Mouse (Mus musculus) ES-Bruce4 (cell line): ENCODE measurements around the gene Tomm7. TPM values are rescaled to one million over a fixed set of nuclear protein-coding genes. Genes with fewer than 3 reads are reported as not detected.

Experiments
- H3K27ac ChIP-seq: 2 replicates; pipeline ENCODE4 v1.5.1; 2012; ENCODE audit warnings: low read length, inconsistent platforms; ENCODE audit not compliant: insufficient read depth
- H3K27me3 ChIP-seq: 2 replicates; pipeline ENCODE4 v1.6.1; 2012; ENCODE audit warnings: mild to moderate bottlenecking, low read length, inconsistent platforms; ENCODE audit not compliant: control insufficient read depth, poor library complexity, insufficient read depth, severe bottlenecking
- H3K36me3 ChIP-seq: 2 replicates; pipeline ENCODE4 v1.6.1; 2012; ENCODE audit warnings: inconsistent platforms, mild to moderate bottlenecking, low read length, moderate library complexity; ENCODE audit not compliant: control insufficient read depth, poor library complexity, insufficient read depth, severe bottlenecking
- H3K4me1 ChIP-seq: one replicate; pipeline ENCODE4 v1.8.1; 2011; ENCODE audit warnings: low read length; ENCODE audit not compliant: control insufficient read depth, insufficient read depth
- H3K4me3 ChIP-seq: 2 replicates; pipeline ENCODE4 v1.5.1; 2011; ENCODE audit warnings: low read depth, mild to moderate bottlenecking, low read length
- H3K9ac ChIP-seq: 2 replicates; pipeline ENCODE4 v1.6.1; 2012; ENCODE audit warnings: low read depth, mild to moderate bottlenecking, inconsistent platforms; ENCODE audit not compliant: poor library complexity, severe bottlenecking
- H3K9me3 ChIP-seq: replicated peaks from 2 replicates; pipeline ENCODE4 v1.6.1; 2012; ENCODE audit warnings: mild to moderate bottlenecking, low read length, inconsistent platforms; ENCODE audit not compliant: control insufficient read depth, poor library complexity, insufficient read depth, severe bottlenecking
- CTCF ChIP-seq: IDR thresholded peaks from one replicate; pipeline ENCODE4 v1.8.1; 2011; ENCODE audit warnings: low read depth, low read length
- EP300 ChIP-seq: IDR thresholded peaks from 2 replicates; pipeline ENCODE4 v1.6.1; 2011; ENCODE audit warnings: low read depth, low read length; ENCODE audit not compliant: insufficient read depth
- POLR2A ChIP-seq: IDR thresholded peaks from one replicate; pipeline ENCODE4 v1.8.1; 2011; ENCODE audit warnings: low read length; ENCODE audit not compliant: insufficient read depth
- polyA plus RNA-seq: library from polyadenylated mRNA; stranded (reverse); fragments of >200 nt; gene quantifications from 2 replicates; pipeline ENCODE4 v1.2.4, GENCODE M21; 2011; ENCODE audit warnings: low read depth; ENCODE audit not compliant: missing spikeins, insufficient read depth, insufficient read length

Tomm7 gene
- polyA plus RNA-seq, 1 experiment, result 101 TPM

DNA sequence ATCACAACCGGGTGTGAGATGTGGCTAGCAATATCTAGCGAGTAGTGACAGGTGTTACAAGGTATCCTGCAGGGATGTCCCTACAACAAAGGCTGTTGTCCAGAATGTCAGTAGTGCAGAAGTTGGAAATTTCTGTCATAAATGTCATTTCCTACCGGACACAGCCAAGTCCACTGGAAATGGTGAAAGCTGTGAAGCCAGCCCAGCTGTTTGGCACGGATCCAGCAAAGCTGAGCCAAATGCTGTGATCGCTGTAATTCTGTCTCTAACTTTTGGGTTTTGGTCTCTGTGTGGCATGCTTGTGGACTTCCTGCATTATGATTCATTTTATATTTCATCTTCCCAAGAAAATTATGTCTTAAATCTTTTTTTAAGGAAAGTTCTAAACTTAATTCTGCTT, 18.3 kb upstream of the Tomm7 start:
- Histone ChIP-seq H3K9me3 (peaks cover 6% of the 10 kb centered on the region), H3K4me3 (no peak overlapping the region), H3K27ac (no peak overlapping the region), H3K4me1 (no peaks in the 10 kb centered on the region), H3K9ac (no peak overlapping the region), H3K36me3 (no peaks in the 10 kb centered on the region; the same call in 1 of the 2 replicates), H3K27me3 (no peaks in the 10 kb centered on the region)
- TF ChIP-seq POLR2A (no peak), CTCF (no peak), EP300 (no peak)

GRCm38 (mm10) chr5:23861721-23862120, 17.8 kb upstream of the Tomm7 start:
- Histone ChIP-seq H3K9me3 (peaks cover 12% of the 10 kb centered on the region), H3K27ac (no peak overlapping the region), H3K36me3 (peaks cover 1% of the 10 kb centered on the region), H3K27me3 (no peaks in the 10 kb centered on the region), H3K4me3 (no peak overlapping the region), H3K4me1 (no peaks in the 10 kb centered on the region), H3K9ac (no peak overlapping the region)
- no peak for TF ChIP-seq POLR2A
- no peak for TF ChIP-seq CTCF
- TF ChIP-seq EP300, result no peak

DNA sequence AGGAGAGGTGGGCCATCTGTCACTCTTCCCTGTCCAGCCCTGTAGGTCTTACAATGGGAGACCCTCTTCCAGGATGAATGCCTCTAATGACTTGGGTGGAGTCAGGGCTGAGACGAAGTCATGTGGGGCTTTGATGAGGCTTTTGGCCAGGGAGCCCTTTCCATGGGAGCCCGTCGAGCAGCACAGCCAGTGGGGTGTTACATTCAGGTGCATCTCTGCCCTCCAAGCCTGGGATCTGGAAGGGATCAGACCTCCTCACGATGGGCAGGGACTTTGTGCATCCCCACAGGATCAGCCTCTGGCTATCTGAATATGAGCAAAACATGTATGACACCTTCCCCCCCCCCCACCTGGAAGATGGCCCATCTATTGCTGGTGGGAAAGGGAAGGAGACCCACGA, 15.9 kb upstream of the Tomm7 start:
- H3K9ac ChIP-seq, result no peak overlapping the region
- peaks cover 30% of the 10 kb centered on the region for H3K9me3 ChIP-seq
- no peak overlapping the region for H3K4me3 ChIP-seq
- H3K4me1 ChIP-seq, result no peaks in the 10 kb centered on the region
- no peak overlapping the region for H3K27ac ChIP-seq
- no peaks in the 10 kb centered on the region for H3K27me3 ChIP-seq
- TF ChIP-seq EP300, result no peak
- TF ChIP-seq POLR2A, result no peak
- no peak for TF ChIP-seq CTCF
- peaks cover 19% of the 10 kb centered on the region for H3K36me3 ChIP-seq

- H3K36me3 ChIP-seq, result peaks cover 26% of the 10 kb centered on the region
- H3K9ac ChIP-seq, result no peak overlapping the region
- no peak overlapping the region for H3K4me3 ChIP-seq
- no peaks in the 10 kb centered on the region for H3K27me3 ChIP-seq
- H3K4me1 ChIP-seq, result no peaks in the 10 kb centered on the region
- H3K9me3 ChIP-seq, result peaks cover 37% of the 10 kb centered on the region
- no peak for TF ChIP-seq EP300
- no peak for TF ChIP-seq CTCF
- TF ChIP-seq POLR2A, result no peak
- H3K27ac ChIP-seq, result no peak overlapping the region
Observed at GRCm38 (mm10) chr5:23859087-23859718, 15.2 kb upstream of the Tomm7 start.

GRCm38 (mm10) chr5:23858643-23859042, 14.7 kb upstream of the Tomm7 start:
- H3K27ac ChIP-seq, result no peak overlapping the region
- TF ChIP-seq EP300, result no peak
- peak; percentile 51 for TF ChIP-seq CTCF
- peaks cover 32% of the 10 kb centered on the region for H3K36me3 ChIP-seq
- no peaks in the 10 kb centered on the region for H3K27me3 ChIP-seq
- H3K4me3 ChIP-seq, result no peak overlapping the region
- no peak overlapping the region for H3K9ac ChIP-seq
- no peaks in the 10 kb centered on the region for H3K4me1 ChIP-seq
- H3K9me3 ChIP-seq, result peaks cover 42% of the 10 kb centered on the region

DNA sequence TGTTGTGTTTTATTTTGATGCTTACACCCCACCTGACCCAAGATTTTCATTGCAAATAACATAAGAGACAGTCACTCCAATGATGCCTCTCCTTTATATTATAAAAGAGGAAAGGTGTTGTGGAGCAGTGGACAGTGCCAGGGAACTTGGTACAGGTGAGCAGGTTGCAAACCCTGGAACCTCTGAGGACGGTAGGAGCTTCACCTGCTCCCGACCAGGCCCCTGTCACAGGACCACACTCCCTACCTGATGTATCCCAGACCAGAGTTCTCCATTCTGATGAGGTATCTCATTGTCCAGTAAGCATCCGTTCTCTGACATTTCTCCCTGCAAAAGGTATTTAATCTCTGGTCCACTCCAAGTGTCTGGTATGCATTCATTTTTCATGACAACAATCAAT, 14.0 kb upstream of the Tomm7 start:
- H3K27ac ChIP-seq, result no peak overlapping the region
- no peak for TF ChIP-seq POLR2A
- no peak for TF ChIP-seq EP300
- no peak for TF ChIP-seq CTCF
- H3K4me1 ChIP-seq, result no peaks in the 10 kb centered on the region
- H3K27me3 ChIP-seq, result no peaks in the 10 kb centered on the region
- peaks cover 38% of the 10 kb centered on the region for H3K36me3 ChIP-seq
- H3K9me3 ChIP-seq, result peaks cover 49% of the 10 kb centered on the region
- no peak overlapping the region for H3K9ac ChIP-seq
- H3K4me3 ChIP-seq, result no peak overlapping the region
